Mouse (Mus musculus) ES-E14 (cell line): ENCODE measurements at regions not wholly inside any gene's neighbourhood (a gene's known extent, or its start where the extent isn't known, plus 50 kb on each side); places are given as distances from the start of the nearest gene placed in this dataset.

Experiments used
- CHD2 ChIP-seq: IDR thresholded peaks from 2 replicates; pipeline ENCODE4 v1.6.1; 2014; ENCODE audit warnings: mild to moderate bottlenecking, low read depth, low read length, inconsistent platforms
- HCFC1 ChIP-seq: IDR thresholded peaks from 2 replicates; pipeline ENCODE4 v1.6.1; 2012; ENCODE audit warnings: low read length, inconsistent platforms, borderline replicate concordance; ENCODE audit not compliant: insufficient read depth
- ZNF384 ChIP-seq: IDR thresholded peaks from 2 replicates; pipeline ENCODE4 v1.6.1; 2012; ENCODE audit warnings: low read depth, low read length, inconsistent platforms

DNA sequence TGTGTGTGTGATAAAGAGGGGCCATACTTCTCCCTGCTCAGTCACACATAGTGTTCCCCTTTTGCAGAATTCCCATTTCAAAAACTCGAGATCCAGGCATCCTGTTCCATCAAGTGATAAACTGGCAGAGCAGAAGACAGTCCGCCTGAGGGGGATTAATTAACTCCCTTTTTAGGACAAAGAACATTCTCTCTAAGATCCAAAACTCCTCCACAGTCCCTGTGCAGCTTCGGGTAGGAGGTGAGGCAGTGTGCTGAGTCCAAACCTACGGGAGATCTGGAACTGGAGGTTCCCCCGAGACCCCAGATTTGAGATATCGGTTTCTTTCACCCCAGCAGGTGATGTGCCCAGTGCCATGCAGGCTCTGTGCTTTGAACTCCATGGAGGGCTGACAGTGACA lies 129.2 kb downstream of the 9530068E07Rik start:
- TF ChIP-seq ZNF384 (no peak), HCFC1 (no peak), CHD2 (no peak)
